Mouse (Mus musculus) forebrain, postnatal 0 days (tissue): ENCODE measurements at regions not wholly inside any gene's neighbourhood (a gene's known extent, or its start where the extent isn't known, plus 50 kb on each side); places are given as distances from the start of the nearest gene placed in this dataset.
A peak's percentile ranks its signal among the peaks of the same experiment; 100 is the strongest.

ENCODE experiments used
- ATAC-seq: fragments of 200-750 bp; cut with Nextera tagmentation; 2 replicates; pipeline ENCODE4 v1.8.0; 2017; ENCODE audit warnings: mild to moderate bottlenecking, moderate library complexity
- DNase-seq: peaks from one replicate; pipeline ENCODE4 v3.0.0-alpha.2; 2015
- H3K27ac ChIP-seq: fragments of 300-500 bp; sonication (generic); 2 replicates; pipeline ENCODE4 v1.5.1; 2014; ENCODE audit warnings: low read depth, mild to moderate bottlenecking, antibody characterized with exemption, low read length, moderate library complexity, mixed read lengths
- H3K27me3 ChIP-seq: fragments of 300-500 bp; sonication (generic); 2 replicates; pipeline ENCODE4 v1.6.1; 2014; ENCODE audit warnings: mild to moderate bottlenecking, low read length, mixed read lengths; ENCODE audit not compliant: insufficient read depth
- H3K36me3 ChIP-seq: fragments of 300-500 bp; sonication (generic); 2 replicates; pipeline ENCODE4 v1.6.1; 2014; ENCODE audit warnings: mild to moderate bottlenecking, moderate library complexity; ENCODE audit not compliant: insufficient read depth
- H3K4me1 ChIP-seq: fragments of 300-500 bp; sonication (generic); 2 replicates; pipeline ENCODE4 v1.6.1; 2014; ENCODE audit warnings: antibody characterized with exemption; ENCODE audit not compliant: insufficient read depth
- H3K4me2 ChIP-seq: fragments of 300-500 bp; sonication (generic); 2 replicates; pipeline ENCODE4 v1.6.1; 2014; ENCODE audit warnings: low read depth, mild to moderate bottlenecking, moderate library complexity
- H3K4me3 ChIP-seq: fragments of 300-500 bp; sonication (generic); 2 replicates; pipeline ENCODE4 v1.5.1; 2014; ENCODE audit warnings: low read depth, low read length, mixed read lengths
- H3K9ac ChIP-seq: fragments of 300-500 bp; sonication (generic); 2 replicates; pipeline ENCODE4 v1.6.1; 2014; ENCODE audit warnings: mild to moderate bottlenecking
- H3K9me3 ChIP-seq: fragments of 300-500 bp; sonication (generic); 2 replicates; pipeline ENCODE4 v1.6.1; 2016; ENCODE audit warnings: low read length
- CTCF ChIP-seq: sonication (generic); IDR thresholded peaks from 2 replicates; pipeline ENCODE4 v1.5.1; 2016; ENCODE audit warnings: antibody characterized with exemption, control low read depth, low read depth
- WGBS: fragments of 180-500 bp; shearing (Covaris S2); extraction: QIAGEN DNeasy Blood & Tissue Kit; methylation state at CpG from one replicate; pipeline ENCODE4 v1.1.7; 2014; 5-methylcytosine and 5-hydroxymethylcytosine counted together

DNA sequence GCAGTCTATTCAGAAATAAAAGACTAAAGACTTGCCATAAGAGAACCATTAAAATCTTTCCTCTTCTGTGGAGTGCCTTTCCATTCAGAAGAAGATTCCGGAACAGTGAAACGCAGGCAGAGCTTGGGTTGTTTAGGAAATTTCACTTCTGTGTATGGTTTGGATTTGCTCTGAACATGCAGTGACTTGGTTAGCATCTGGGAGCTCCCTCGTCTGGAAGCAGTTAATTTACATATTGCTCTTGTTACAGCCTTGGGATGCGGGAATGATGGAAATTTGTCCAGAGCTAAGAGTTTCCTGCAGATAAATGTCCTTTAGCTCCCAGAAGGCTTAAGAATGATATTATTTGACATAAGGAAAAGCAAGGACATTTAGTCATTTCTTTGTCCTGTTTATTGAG lies 56.4 kb upstream of the Itga6 start:
- Histone ChIP-seq H3K4me3 (no peak overlapping the region), H3K9ac (no peak overlapping the region), H3K4me2 (no peak overlapping the region), H3K9me3 (no peaks in the 10 kb centered on the region), H3K27ac (no peak overlapping the region), H3K27me3 (no peaks in the 10 kb centered on the region), H3K36me3 (no peaks in the 10 kb centered on the region), H3K4me1 (peaks cover 11% of the 10 kb centered on the region; the same call in 1 of the 2 replicates)
- 59% methylated on average over 4 of the region's 4 CpGs for WGBS
- ATAC-seq, result no peak
- no peak for DNase-seq
- no peak for TF ChIP-seq CTCF

DNA sequence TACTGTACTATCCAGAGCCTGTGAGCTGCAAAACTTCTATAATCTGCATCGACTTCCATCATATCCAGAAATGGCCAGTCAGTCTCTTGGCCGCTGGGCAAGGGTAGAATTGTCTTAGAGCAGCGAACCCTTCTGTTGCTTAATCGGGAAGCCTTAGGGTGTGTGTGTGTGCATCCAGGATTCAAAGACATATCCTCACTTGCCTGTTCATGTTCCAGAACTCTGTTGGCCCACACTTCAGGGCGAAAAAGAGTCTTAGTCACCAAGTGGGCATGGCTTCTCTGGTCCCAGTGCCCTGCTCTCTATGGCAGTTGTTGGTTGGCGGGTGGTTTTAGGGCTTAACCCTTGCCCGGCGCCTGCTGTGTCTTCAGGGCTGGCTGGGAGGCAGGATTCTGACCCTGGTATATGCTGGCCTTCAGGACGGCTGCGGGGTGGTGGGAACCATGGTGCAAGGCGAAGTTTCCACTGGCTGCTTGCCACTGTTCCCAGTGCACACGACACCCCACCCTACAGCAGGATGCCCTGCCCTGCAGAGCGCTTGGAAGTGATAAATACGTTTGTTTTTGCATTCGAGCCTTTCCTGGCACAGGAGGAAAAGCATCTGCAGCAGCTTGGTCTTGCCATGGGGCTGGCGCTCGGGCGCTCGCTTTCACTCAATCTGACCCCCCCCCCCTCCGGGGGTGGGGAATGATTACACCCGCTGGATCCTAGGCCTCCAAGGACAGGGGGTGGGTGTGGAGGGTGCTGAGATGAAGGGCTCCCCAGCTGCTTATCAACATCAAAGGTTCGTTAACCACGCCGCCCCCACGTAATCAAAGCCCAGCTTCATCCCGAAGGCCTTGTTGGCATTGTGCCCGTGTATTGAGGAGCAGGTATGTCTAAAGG lies 54.9 kb upstream of the Itga6 start:
- Histone ChIP-seq H3K27me3 (no peaks in the 10 kb centered on the region), H3K4me3 (no peak overlapping the region), H3K9ac (peak overlapping the region; percentile 22; the same call in 1 of the 2 replicates), H3K27ac (no peak overlapping the region), H3K9me3 (no peaks in the 10 kb centered on the region), H3K4me2 (peak overlapping the region; percentile 28), H3K4me1 (peaks cover 11% of the 10 kb centered on the region; the same call in 1 of the 2 replicates), H3K36me3 (no peaks in the 10 kb centered on the region)
- no peak for TF ChIP-seq CTCF
- ATAC-seq, result peak; percentile 58
- peak; percentile 49 for DNase-seq
- 40% methylated on average over 27 of the region's 27 CpGs for WGBS

DNA sequence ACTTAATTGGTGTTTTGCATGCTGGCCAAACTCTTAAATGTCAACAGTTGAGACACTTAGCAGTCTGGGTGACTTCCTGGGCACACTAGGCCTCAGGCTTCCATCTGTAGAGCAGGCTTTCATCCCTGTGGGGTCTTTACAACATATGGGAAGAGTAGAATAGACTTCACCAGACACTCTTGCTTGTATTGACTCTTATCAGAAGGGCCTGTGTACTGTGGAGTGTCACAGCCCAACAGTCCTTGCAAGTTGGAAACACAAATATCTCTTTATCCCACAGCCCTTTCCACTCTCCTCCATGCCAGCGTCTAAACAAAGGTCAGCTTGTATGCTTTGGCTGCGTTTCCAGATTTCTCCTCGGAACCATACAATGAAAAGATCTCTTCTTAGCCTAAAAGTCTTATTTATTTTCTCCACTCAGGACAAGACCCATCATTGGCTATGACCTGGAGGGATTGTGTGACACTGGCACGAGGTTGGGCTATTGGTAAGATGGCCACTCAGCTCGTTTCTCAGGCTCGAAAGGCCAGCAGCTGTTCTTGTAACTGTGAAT lies 50.6 kb upstream of the Itga6 start:
- no peak for TF ChIP-seq CTCF
- peak; percentile 79 for ATAC-seq
- H3K9ac ChIP-seq, result no peak overlapping the region
- 40% methylated on average over 6 of the region's 6 CpGs for WGBS
- peak; percentile 35 for DNase-seq
- no peak overlapping the region for H3K27ac ChIP-seq
- H3K4me3 ChIP-seq, result no peak overlapping the region
- H3K9me3 ChIP-seq, result no peaks in the 10 kb centered on the region
- H3K36me3 ChIP-seq, result no peaks in the 10 kb centered on the region
- H3K4me2 ChIP-seq, result no peak overlapping the region
- no peaks in the 10 kb centered on the region for H3K27me3 ChIP-seq
- peaks cover 11% of the 10 kb centered on the region; the same call in 1 of the 2 replicates for H3K4me1 ChIP-seq
